Mouse (Mus musculus) forebrain, embryonic 16.5 days (tissue): ENCODE results near the gene Ankrd31. TPM values are rescaled to one million over a fixed set of nuclear protein-coding genes. Genes with fewer than 3 reads are reported as not detected.
"Not testable (repeated sequence)": the region's sequence is repeated elsewhere in the genome, so short reads cannot be mapped to it uniquely, and the experiment has no call there.

Experiments used
- ATAC-seq: fragments of 200-750 bp; cut with Nextera tagmentation; 2 replicates; pipeline ENCODE4 v1.8.0; 2017; ENCODE audit warnings: mild to moderate bottlenecking, moderate library complexity
- H3K27ac ChIP-seq: fragments of 300-500 bp; sonication (generic); 2 replicates; pipeline ENCODE4 v1.5.1; 2014; ENCODE audit warnings: low read length, control low read depth
- H3K27me3 ChIP-seq: fragments of 300-500 bp; sonication (generic); replicated peaks from 2 replicates; pipeline ENCODE4 v1.6.1; 2014; ENCODE audit warnings: low read length; ENCODE audit not compliant: control insufficient read depth, insufficient read depth
- H3K36me3 ChIP-seq: fragments of 300-500 bp; sonication (generic); 2 replicates; pipeline ENCODE4 v1.6.1; 2014; ENCODE audit not compliant: control insufficient read depth, insufficient read depth
- H3K4me1 ChIP-seq: fragments of 300-500 bp; sonication (generic); replicated peaks from 2 replicates; pipeline ENCODE4 v1.6.1; 2014; ENCODE audit warnings: low read length; ENCODE audit not compliant: control insufficient read depth, insufficient read depth
- H3K4me2 ChIP-seq: fragments of 300-500 bp; sonication (generic); 2 replicates; pipeline ENCODE4 v1.6.1; 2014; ENCODE audit warnings: mild to moderate bottlenecking, low read length, control low read depth
- H3K4me3 ChIP-seq: fragments of 300-500 bp; sonication (generic); replicated peaks from 2 replicates; pipeline ENCODE4 v1.5.1; 2014; ENCODE audit warnings: mild to moderate bottlenecking, low read length, control low read depth
- H3K9ac ChIP-seq: fragments of 300-500 bp; sonication (generic); replicated peaks from 2 replicates; pipeline ENCODE4 v1.6.1; 2014; ENCODE audit warnings: low read depth, low read length, control low read depth
- H3K9me3 ChIP-seq: fragments of 300-500 bp; sonication (generic); 2 replicates; pipeline ENCODE4 v1.6.1; 2016; ENCODE audit warnings: low read length; ENCODE audit not compliant: control insufficient read depth
- WGBS: fragments of 180-500 bp; shearing (Covaris S2); extraction: QIAGEN DNeasy Blood & Tissue Kit; methylation state at CpG from one replicate; pipeline ENCODE4 v1.1.7; 2014; 5-methylcytosine and 5-hydroxymethylcytosine counted together
- polyA plus RNA-seq: library from polyadenylated mRNA; unstranded; fragments of >200 nt; fragmentation: Nextera tagmentation; extraction: Ambion mirVana; gene quantifications from 2 replicates; pipeline ENCODE4 v1.2.1, GENCODE M21; 2015

Gene Ankrd31
- polyA plus RNA-seq, 1 experiment from 2014 or later, result not detected

- no peak overlapping the region for H3K4me2 ChIP-seq
- no peaks in the 10 kb centered on the region for H3K4me1 ChIP-seq
- H3K9me3 ChIP-seq, result no peaks in the 10 kb centered on the region
- H3K4me3 ChIP-seq, result no peak overlapping the region
- no peak overlapping the region for H3K9ac ChIP-seq
- no peak for ATAC-seq
- no peaks in the 10 kb centered on the region for H3K36me3 ChIP-seq
- no peaks in the 10 kb centered on the region for H3K27me3 ChIP-seq
- H3K27ac ChIP-seq, result no peak overlapping the region
- 44% methylated on average over 1 of the region's 1 CpGs for WGBS
Observed at GRCm38 (mm10) chr13:96735175-96735574, 12.9 kb upstream of the Ankrd31 start.

GRCm38 (mm10) chr13:96740159-96740558, 7.9 kb upstream of the Ankrd31 start:
- Histone ChIP-seq H3K9me3 (no peaks in the 10 kb centered on the region), H3K9ac (no peak overlapping the region), H3K27me3 (no peaks in the 10 kb centered on the region), H3K4me2 (no peak overlapping the region), H3K36me3 (no peaks in the 10 kb centered on the region), H3K4me3 (no peak overlapping the region), H3K27ac (no peak overlapping the region), H3K4me1 (no peaks in the 10 kb centered on the region)
- no peak for ATAC-seq
- WGBS, result 88% methylated on average over 2 of the region's 2 CpGs

GRCm38 (mm10) chr13:96742871-96743270, 5.2 kb upstream of the Ankrd31 start:
- H3K9ac ChIP-seq, result no peak overlapping the region
- no peak overlapping the region for H3K4me3 ChIP-seq
- no peak overlapping the region for H3K27ac ChIP-seq
- H3K27me3 ChIP-seq, result no peaks in the 10 kb centered on the region
- ATAC-seq, result no peak
- no peaks in the 10 kb centered on the region for H3K4me1 ChIP-seq
- H3K9me3 ChIP-seq, result no peaks in the 10 kb centered on the region
- H3K4me2 ChIP-seq, result no peak overlapping the region
- WGBS, result 86% methylated on average over 2 of the region's 2 CpGs
- no peaks in the 10 kb centered on the region for H3K36me3 ChIP-seq

- Histone ChIP-seq H3K36me3 (no peaks in the 10 kb centered on the region), H3K27ac (no peak overlapping the region), H3K4me1 (no peaks in the 10 kb centered on the region), H3K27me3 (no peaks in the 10 kb centered on the region), H3K9ac (no peak overlapping the region), H3K9me3 (no peaks in the 10 kb centered on the region), H3K4me2 (no peak overlapping the region), H3K4me3 (no peak overlapping the region)
- WGBS, result 26% methylated on average over 6 of the region's 6 CpGs
- ATAC-seq, result no peak
Observed at GRCm38 (mm10) chr13:96746055-96746454, 2.0 kb upstream of the Ankrd31 start.

GRCm38 (mm10) chr13:96749859-96750258, 1.8 kb downstream of the Ankrd31 start:
- no peak overlapping the region for H3K4me2 ChIP-seq
- no peak for ATAC-seq
- H3K4me1 ChIP-seq, result no peaks in the 10 kb centered on the region
- H3K9me3 ChIP-seq, result no peaks in the 10 kb centered on the region
- no peaks in the 10 kb centered on the region for H3K36me3 ChIP-seq
- no peak overlapping the region for H3K9ac ChIP-seq
- H3K27me3 ChIP-seq, result no peaks in the 10 kb centered on the region
- no peak overlapping the region for H3K27ac ChIP-seq
- 85% methylated on average over 6 of the region's 6 CpGs for WGBS
- no peak overlapping the region for H3K4me3 ChIP-seq

- Histone ChIP-seq H3K9me3 (no peaks in the 10 kb centered on the region), H3K4me1 (no peaks in the 10 kb centered on the region), H3K27ac (no peak overlapping the region), H3K4me3 (no peak overlapping the region), H3K4me2 (no peak overlapping the region), H3K36me3 (no peaks in the 10 kb centered on the region), H3K9ac (no peak overlapping the region), H3K27me3 (no peaks in the 10 kb centered on the region)
- no peak for ATAC-seq
- WGBS, result 94% methylated on average over 2 of the region's 2 CpGs
Observed at GRCm38 (mm10) chr13:96760848-96761247, 12.8 kb downstream of the Ankrd31 start.

GRCm38 (mm10) chr13:96786071-96786470, 38.0 kb downstream of the Ankrd31 start:
- not testable (repeated sequence) for H3K27me3 ChIP-seq, H3K4me2 ChIP-seq, H3K4me3 ChIP-seq, ATAC-seq, H3K36me3 ChIP-seq, H3K9ac ChIP-seq, H3K27ac ChIP-seq, H3K9me3 ChIP-seq, H3K4me1 ChIP-seq
- whole genome bisulfite sequencing, result 86% methylated on average over 5 of the region's 5 CpGs

GRCm38 (mm10) chr13:96793451-96793850, 45.4 kb downstream of the Ankrd31 start:
- H3K9me3 ChIP-seq, result no peaks in the 10 kb centered on the region
- no peak overlapping the region for H3K9ac ChIP-seq
- WGBS, result 90% methylated on average over 2 of the region's 2 CpGs
- H3K36me3 ChIP-seq, result no peaks in the 10 kb centered on the region
- no peaks in the 10 kb centered on the region for H3K27me3 ChIP-seq
- no peak overlapping the region for H3K27ac ChIP-seq
- ATAC-seq, result no peak
- H3K4me2 ChIP-seq, result no peak overlapping the region
- H3K4me3 ChIP-seq, result no peak overlapping the region
- no peaks in the 10 kb centered on the region for H3K4me1 ChIP-seq

GRCm38 (mm10) chr13:96795301-96795700, 47.2 kb downstream of the Ankrd31 start:
- Histone ChIP-seq H3K4me1 (no peaks in the 10 kb centered on the region), H3K9ac (no peak overlapping the region), H3K4me3 (no peak overlapping the region), H3K9me3 (no peaks in the 10 kb centered on the region), H3K4me2 (no peak overlapping the region), H3K27me3 (no peaks in the 10 kb centered on the region), H3K27ac (no peak overlapping the region), H3K36me3 (no peaks in the 10 kb centered on the region)
- no peak for ATAC-seq
- WGBS, result 63% methylated on average over 3 of the region's 3 CpGs

GRCm38 (mm10) chr13:96797500-96797899, 49.4 kb downstream of the Ankrd31 start:
- Histone ChIP-seq H3K4me2 (no peak overlapping the region), H3K4me1 (no peaks in the 10 kb centered on the region), H3K36me3 (no peaks in the 10 kb centered on the region), H3K27me3 (no peaks in the 10 kb centered on the region), H3K9me3 (no peaks in the 10 kb centered on the region), H3K4me3 (no peak overlapping the region), H3K9ac (no peak overlapping the region), H3K27ac (no peak overlapping the region)
- no peak for ATAC-seq
- 10% methylated on average over 2 of the region's 2 CpGs for WGBS
